Mouse (Mus musculus) kidney, adult 9 months (tissue): ENCODE measurements at regions not wholly inside any gene's neighbourhood (a gene's known extent, or its start where the extent isn't known, plus 50 kb on each side); places are given as distances from the start of the nearest gene placed in this dataset.
A peak's percentile ranks its signal among the peaks of the same experiment; 100 is the strongest.

Source experiments
- DNase-seq: peaks from one replicate; pipeline ENCODE4 v3.0.0; 2022

DNA sequence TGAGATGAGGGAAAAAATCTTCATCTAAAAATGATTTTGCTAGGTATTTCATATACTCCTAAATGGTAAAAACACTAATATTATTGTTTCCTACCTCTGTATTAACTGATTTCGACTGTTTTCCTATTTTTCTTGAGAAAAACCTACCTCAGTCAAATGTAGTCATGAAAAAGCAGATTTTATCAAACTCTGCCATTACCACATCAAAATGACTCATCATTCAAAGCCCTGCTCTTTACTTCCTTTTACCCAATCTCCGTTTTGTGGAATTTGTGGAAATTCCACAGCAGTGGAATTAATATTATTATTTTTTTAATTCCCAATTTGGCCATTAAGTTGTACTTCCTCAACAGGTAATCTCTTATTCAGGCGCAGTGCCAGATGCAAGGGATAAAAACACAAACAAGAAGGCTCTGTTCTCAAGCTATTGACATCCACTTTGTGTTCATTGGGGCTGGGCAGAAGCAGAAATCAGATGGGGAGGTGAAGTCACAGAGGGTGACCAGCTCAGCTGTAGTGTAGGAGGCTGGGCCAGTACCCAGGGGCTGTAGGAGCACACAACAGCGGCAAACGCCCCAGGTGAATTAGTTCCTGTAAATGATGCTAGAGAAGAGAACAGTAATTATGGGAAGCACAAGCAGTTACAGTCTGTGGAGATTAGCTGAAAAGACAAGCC, 138.2 kb upstream of the Mocs2 start:
- DNase-seq = no peak

DNA sequence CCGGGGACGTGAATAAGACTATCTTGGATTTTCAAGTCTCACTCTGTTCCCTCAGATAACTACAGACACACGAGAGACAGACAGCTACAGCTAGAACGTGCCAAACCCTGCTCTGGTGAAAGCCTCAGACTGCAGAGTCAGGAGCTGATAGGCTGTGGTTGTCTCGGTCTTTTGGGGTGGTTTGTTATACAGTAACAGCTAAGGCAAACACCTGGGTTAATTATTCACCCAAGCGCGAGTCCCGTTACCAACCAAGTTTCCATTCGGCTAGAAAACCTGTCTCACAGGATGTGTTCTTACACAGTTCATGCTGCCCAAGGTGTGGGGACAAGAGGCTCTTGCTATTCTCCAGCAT, 137.7 kb upstream of the Mocs2 start:
- peak; percentile 94 for DNase-seq

DNA sequence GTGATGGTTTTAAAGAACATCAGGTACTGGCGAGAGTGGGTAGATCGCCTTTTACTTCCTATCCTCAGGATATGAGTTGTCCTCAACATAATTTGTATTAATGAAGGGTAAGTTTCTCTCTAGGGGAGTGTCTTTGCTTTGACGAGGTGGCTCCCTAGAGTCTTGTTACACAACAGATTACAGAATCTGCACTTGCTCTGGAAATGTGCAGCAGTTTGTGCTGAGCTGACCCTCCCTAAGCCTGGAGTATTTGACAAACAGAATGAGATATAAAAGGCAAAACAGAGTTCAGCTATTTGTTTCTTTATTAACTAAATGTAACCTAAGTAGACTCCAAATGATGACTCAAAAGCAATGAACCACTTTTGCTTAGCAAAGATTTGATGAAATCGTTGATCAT, 136.8 kb upstream of the Mocs2 start:
- DNase-seq = peak; percentile 29

DNA sequence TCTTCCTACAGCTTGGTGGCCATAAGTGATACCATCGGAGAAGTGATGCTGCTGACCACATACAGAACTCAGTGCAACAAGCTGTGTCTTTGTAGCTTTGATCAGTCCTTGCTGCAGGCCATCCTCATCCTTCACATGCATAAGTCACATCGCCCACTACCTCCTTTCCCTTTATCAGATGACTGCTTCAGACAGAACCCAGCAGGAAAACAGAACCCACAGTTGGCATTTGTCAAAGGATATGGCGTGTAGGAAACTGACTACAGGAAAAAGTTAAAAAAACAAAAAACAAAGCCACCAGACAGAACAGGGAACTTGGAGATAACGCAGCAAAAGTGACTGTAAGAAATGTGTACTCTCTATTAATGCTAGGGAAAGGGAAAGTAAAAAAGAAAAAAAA, 136.1 kb upstream of the Mocs2 start:
- DNase-seq = no peak

DNA sequence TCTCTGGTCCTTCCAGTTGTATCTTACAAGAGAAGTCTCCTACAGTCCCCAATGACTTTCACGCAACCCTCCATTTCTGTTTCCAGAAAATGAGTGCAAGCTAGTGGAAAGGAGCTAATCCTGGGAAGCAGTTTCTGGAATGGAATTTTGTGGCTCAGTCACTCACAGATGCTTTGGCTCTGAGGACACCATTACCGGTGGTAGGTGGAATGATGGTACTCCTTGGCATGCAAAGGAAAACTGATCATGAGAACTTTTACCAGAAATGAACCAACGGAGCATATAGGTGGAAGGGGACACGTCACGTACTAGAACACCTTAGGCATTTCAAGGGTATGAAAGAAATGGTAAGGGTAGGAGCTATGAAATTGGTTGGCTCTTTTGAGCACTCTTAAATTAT, 135.1 kb upstream of the Mocs2 start:
- DNase-seq = no peak

DNA sequence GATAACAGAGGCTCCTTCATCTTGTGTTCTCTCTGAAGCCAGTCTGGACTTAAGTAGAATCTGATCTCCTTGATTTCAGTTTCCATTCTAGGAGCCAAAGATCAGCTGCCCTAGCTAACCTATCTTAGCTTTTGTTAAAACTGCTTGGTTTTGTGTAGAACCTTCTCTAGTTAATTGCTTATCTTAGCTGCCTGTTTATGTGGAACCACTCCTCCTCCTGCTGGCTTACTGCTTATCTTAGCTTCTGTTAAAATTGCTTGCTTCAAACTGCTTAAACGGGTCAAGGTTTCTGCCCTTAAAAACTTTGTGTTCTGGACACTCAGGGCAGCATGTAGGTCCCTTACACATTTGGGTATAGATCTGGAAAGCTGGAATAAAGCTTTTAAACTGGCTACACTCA, 133.7 kb upstream of the Mocs2 start:
- peak; percentile 6 for DNase-seq

DNA sequence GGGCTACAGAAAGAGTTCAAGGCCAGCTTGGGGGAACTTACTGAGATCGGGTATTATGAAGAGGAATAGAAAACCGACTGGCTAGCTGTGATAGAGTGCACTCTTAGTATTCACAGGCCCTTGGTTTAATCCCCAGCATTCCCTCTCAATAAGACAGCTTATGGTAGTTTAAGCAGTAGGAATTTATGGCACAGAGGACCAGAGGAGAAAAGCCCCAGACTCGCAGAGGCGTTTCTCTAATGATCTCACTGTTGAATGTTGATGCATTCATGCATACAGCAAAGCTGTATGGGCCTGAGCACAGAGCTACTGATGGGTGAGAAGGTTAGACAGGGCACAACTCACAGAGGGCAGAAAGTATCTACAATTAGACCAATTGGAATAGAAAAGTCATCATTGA, 132.7 kb upstream of the Mocs2 start:
- DNase-seq = no peak

DNA sequence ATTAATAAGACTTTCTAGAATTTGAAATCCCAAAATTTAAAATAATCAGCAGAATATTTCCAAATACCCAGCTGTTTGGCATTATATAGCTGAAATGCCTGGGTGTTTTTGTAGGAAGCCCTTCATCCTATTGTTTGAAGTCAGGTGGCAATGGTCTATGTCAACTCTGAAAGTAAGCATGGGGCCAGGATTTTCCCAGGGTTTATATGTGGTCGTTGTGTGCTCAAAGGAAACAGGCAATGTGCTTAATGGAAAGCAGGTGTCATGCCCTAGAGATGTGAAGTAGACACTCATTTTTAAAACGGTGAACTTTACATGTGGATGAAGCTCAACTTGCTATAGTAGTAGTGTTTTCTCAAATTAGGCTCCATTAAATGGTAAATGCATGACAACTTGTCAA, 105.4 kb upstream of the Mocs2 start:
- no peak for DNase-seq

DNA sequence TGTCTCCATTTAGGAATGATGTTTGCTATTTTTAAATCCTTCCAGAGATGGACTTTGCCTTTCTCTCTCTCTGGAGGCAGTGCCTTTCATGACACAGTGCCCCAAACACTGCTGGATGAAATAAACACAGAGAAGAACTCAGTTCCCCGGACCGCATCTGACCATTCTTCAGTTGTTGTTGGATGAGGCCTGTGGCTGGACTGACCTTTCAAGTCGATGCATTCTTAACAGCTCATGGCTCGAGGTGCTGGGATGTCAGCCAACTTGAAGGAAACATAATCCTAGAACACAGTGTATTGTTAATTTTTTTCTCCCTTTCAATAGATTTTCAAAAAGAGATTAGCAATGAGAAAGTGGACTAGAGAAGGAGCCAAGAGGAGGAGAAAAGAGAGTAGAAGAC, 98.3 kb upstream of the Mocs2 start:
- DNase-seq = peak; percentile 6

DNA sequence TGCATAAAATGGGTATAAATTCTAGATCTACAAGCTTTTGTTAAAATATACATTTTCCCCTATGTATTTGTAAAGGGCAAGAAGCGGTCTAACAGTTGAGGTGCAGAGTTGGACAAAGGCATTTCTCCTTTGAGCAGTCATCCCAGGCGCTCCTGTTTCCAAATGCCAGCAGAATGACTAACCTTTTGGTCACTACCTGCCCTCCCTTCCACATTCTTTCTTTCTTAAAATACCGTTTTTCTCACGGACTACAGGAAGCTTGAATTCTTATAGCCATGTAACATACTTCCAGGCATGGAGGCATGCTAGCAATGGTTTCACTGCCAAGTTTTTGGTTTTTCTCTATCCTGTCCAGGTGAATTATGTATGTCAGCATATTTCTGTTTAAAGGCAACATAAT, 91.2 kb upstream of the Mocs2 start:
- no peak for DNase-seq

DNA sequence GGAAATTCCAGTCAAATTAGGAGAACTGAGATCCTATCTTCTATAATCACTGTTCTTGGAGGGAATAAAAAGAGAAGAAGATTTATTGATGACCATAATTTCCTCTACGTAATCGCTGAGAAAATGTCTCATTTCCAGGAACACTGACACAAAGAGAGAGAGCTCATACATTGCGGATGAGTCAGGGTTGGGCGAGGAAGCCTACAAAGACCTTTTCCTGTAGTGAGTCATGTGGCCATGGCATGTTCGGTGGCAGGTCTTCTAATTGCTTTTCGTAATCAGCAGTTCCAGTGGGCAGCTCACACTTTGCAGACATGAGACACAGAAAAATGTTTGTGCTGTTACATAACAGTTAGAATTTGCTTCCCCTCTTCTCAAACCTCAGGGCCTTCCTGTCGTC, 83.0 kb upstream of the Mocs2 start:
- no peak for DNase-seq

DNA sequence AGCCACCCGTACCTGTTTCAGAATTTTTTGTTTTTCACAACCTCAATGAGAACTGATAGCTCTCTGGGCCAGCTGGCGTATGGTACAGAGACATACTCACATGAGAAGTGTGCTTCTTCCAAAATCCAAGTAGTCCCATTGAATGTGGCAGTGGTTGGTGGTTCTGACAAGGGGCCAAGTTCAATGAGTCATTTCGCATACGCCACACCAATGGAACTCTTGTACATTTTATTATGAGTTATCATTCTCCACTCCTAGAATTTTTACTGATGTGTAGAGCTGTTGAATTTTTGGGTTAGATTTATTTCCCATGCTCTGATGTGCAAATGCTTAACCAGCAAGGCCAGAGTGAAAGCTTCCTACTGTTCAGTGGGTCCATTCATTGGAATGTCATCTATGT, 82.0 kb upstream of the Mocs2 start:
- DNase-seq = no peak

DNA sequence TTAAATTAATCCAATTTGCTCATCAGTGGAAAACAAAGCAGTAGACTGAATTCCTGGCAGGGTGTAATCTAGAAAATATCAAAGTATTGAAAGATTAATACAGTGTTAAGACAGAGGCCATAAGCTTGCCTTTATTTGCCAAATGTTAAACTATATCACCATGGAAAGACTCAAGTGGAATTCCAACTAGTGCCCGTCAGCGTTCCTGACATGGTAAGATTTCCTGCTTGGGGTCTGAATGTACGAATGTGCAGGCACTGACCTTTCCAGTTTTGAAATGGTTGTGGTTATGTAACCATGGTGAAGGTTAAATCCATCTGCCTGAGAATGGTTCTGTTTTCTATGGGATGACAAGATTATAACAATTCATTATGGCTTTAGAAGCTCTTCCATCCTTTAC, 75.5 kb upstream of the Mocs2 start:
- no peak for DNase-seq

DNA sequence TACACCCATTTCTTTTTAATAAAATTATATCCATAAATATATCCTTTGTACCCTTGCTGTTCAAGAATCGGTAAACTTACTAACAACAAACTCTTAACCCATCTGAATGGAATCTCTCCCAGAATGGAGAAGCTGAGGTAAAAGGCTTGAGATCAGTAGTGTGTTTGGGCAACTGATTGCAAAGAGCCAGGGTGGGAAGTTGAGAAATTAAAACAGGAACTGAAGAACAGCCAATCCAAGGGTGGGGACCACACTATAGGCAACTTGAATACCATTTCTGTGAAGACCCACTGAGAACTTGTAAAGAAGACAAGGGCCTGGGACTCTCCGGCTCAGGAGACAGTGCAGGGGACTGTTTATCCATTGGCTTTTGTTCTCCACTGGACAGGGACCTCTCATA, 72.2 kb upstream of the Mocs2 start:
- no peak for DNase-seq

DNA sequence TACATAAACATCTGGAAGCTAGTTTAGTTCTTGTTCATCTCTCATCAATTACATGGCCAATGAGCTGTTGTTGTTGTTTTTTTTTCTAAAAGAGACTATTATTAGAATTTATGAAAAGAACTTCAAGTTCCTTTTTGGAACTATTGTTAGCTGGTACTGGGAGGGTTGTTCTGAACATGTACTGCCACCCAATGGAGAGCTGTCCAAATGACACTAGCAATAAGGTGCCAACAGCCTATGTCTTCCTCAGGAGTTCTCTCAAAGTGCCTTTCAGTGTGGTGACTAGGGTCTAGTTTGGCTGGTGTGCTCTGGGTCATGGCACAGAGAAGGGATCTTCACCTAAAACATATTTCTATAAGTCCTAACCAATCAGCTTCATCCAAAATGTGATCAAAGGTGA, 60.6 kb upstream of the Mocs2 start:
- peak; percentile 68 for DNase-seq

DNA sequence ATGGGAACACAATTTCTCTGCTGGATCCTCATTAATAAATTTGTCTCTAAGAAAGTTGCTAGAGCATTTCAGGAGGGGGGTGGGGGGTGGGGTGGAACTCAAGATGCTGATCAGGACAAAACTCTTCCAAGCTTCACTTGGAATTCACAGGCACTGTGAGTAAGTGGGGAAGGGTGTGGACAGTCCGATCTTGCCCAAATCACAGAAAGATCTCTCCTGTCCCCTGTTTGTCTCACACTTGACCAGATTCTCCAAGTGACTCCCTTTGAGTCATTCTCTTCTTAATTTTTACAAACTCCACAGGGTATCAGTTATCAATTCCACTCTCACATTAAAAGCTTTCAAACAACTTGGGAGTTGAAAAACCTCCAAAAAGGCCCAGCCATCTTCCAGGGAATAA, 58.1 kb upstream of the Mocs2 start:
- DNase-seq = no peak

DNA sequence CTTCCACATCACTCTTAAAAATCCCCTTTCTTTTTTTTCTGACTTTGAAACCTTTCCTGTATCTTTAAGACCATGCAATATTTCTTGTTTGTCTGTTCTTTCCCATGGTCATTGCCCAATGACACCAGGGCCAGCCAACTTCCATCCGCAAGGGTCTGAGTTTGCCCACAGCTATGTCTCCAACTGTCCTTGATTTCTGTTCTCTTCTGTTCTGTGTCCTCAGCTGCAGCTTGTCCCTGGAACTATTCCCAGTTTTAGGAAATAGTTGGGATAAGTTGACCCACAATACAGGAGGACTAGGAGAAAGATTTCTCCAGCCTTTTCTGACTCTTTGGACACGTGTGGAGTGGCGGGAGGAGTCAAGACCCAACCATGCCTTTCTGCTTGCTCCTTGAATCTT, 57.1 kb upstream of the Mocs2 start:
- DNase-seq = no peak
